Mouse (Mus musculus) stomach, embryonic 14.5 days (tissue): ENCODE data around the gene Olfr1231. TPM values are rescaled to one million over a fixed set of nuclear protein-coding genes. Genes with fewer than 3 reads are reported as not detected.

Experiments
- ATAC-seq: fragments of 200-750 bp; cut with Nextera tagmentation; 2 replicates; pipeline ENCODE4 v1.8.0; 2017; ENCODE audit warnings: low read depth, moderate TSS enrichment; ENCODE audit not compliant: insufficient number of reproducible peaks, insufficient read depth, low FRiP score
- H3K27ac ChIP-seq: fragments of 300-500 bp; sonication (generic); 2 replicates; pipeline ENCODE4 v1.5.1; 2014; ENCODE audit warnings: mild to moderate bottlenecking, low read length, moderate library complexity, mixed read lengths
- H3K27me3 ChIP-seq: fragments of 300-500 bp; sonication (generic); 2 replicates; pipeline ENCODE4 v1.6.1; 2014; ENCODE audit warnings: low read length, control low read depth, mixed read lengths; ENCODE audit not compliant: control insufficient read depth, insufficient read depth
- H3K36me3 ChIP-seq: fragments of 300-500 bp; sonication (generic); 2 replicates; pipeline ENCODE4 v1.6.1; 2014; ENCODE audit warnings: mild to moderate bottlenecking, control low read depth, low read length, moderate library complexity, mixed read lengths; ENCODE audit not compliant: control insufficient read depth, insufficient read depth
- H3K4me1 ChIP-seq: fragments of 300-500 bp; sonication (generic); 2 replicates; pipeline ENCODE4 v1.6.1; 2014; ENCODE audit warnings: low read length, control low read depth, mixed read lengths; ENCODE audit not compliant: control insufficient read depth, insufficient read depth
- H3K4me2 ChIP-seq: fragments of 300-500 bp; sonication (generic); replicated peaks from 2 replicates; pipeline ENCODE4 v1.6.1; 2014; ENCODE audit warnings: low read depth, low read length, control low read depth
- H3K4me3 ChIP-seq: fragments of 300-500 bp; sonication (generic); 2 replicates; pipeline ENCODE4 v1.5.1; 2014; ENCODE audit warnings: low read depth, low read length, control low read depth
- H3K9ac ChIP-seq: fragments of 300-500 bp; sonication (generic); replicated peaks from 2 replicates; pipeline ENCODE4 v1.6.1; 2014; ENCODE audit warnings: low read depth, mild to moderate bottlenecking, control low read depth, low read length, moderate library complexity, mixed read lengths
- H3K9me3 ChIP-seq: fragments of 300-500 bp; sonication (generic); 2 replicates; pipeline ENCODE4 v1.6.1; 2016; ENCODE audit warnings: low read depth, low read length, control low read depth; ENCODE audit not compliant: control insufficient read depth
- WGBS: fragments of 180-500 bp; shearing (Covaris S2); extraction: QIAGEN DNeasy Blood & Tissue Kit; methylation state at CpG from one replicate; pipeline ENCODE4 v1.1.7; 2014; 5-methylcytosine and 5-hydroxymethylcytosine counted together
- polyA plus RNA-seq: library from polyadenylated mRNA; unstranded; fragments of >200 nt; fragmentation: Nextera tagmentation; extraction: Ambion mirVana; gene quantifications from 2 replicates; pipeline ENCODE4 v1.2.1, GENCODE M21; 2014

Olfr1231 gene
- polyA plus RNA-seq: not detected in 2 replicates

DNA sequence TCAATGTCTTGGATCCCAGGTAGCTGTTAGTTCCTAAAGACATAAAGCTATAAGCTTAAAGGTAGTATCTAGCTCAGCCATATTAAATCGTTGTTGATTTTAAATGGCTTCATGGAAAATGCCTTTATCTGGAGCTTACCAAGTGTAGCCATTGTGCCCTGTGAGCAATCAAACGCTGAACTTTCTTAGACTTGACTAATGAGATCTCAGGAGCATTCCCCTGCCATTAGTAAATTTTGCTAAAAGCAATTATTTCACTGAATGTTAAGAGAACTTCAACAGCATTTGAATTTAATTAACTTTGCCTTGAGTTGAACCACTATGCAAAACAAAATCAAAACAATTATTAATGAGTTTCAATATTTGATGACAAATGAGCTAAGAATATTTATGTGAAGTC is at the start of gene Olfr1231:
TSS of gene Olfr1231 (minus strand) at position 101 of the 400 bp plus-strand sequence.
- Histone ChIP-seq H3K9me3 (no peaks in the 10 kb centered on the region), H3K36me3 (no peaks in the 10 kb centered on the region), H3K4me3 (no peak within 1 kb of the TSS), H3K4me2 (no peak within 1 kb of the TSS), H3K27ac (no peak within 1 kb of the TSS), H3K27me3 (no peaks in the 10 kb centered on the region), H3K4me1 (no peaks in the 10 kb centered on the region), H3K9ac (no peak within 1 kb of the TSS)
- ATAC-seq: no peak
- WGBS: 75% methylated on average over 2 of the region's 2 CpGs

DNA sequence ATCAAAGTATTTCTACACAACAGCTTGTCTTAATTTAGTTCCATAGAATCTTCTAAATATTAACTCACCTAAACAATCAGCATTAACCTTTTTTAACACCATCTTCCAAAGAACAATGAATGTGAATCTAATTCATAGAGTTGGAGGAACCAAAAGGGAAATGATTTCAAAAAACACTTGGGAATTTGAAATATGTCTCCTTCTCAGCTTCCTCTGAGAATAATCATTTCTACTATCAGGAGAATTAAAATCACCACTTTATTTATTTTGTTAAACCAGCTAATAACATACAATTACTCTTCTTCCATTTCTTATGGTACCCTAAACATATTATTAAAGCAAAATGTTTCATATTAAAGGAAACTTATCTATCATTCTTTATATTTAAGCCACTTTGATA is 35.4 kb upstream of the Olfr1231 start, which contains the start of gene Olfr1233:
TSS of gene Olfr1233 (minus strand) at position 101 of the 400 bp plus-strand sequence.
- no peak within 1 kb of the TSS for H3K4me3 ChIP-seq
- no peaks in the 10 kb centered on the region for H3K4me1 ChIP-seq
- H3K4me2 ChIP-seq: no peak within 1 kb of the TSS
- no peak within 1 kb of the TSS for H3K9ac ChIP-seq
- no peak for ATAC-seq
- no peaks in the 10 kb centered on the region for H3K36me3 ChIP-seq
- H3K27ac ChIP-seq: no peak within 1 kb of the TSS
- no peaks in the 10 kb centered on the region for H3K9me3 ChIP-seq
- H3K27me3 ChIP-seq: no peaks in the 10 kb centered on the region

DNA sequence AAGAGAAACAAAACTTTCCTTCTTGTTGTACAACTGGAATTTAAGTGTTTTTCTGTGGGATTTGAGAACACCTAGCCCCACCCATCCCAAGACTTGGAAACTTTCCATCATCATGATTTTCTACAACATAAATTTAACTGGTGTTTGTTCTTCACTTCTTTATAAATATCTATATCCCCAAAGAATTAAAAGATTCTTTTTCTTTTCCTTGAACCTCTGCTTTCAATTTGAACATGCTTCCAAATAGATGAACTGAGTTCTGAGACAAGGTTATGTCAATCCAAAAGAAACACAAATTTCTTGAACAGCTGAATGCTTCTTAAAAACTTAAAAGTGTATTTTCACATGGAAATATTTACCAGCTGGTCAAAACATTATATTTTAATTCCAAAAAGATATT is 22.7 kb upstream of the Olfr1231 start, which contains the start of gene Olfr1232:
TSS of gene Olfr1232 (minus strand) at position 101 of the 400 bp plus-strand sequence.
- Histone ChIP-seq H3K36me3 (no peaks in the 10 kb centered on the region), H3K9ac (no peak within 1 kb of the TSS), H3K27ac (no peak within 1 kb of the TSS), H3K27me3 (no peaks in the 10 kb centered on the region), H3K4me1 (no peaks in the 10 kb centered on the region), H3K9me3 (no peaks in the 10 kb centered on the region), H3K4me2 (no peak within 1 kb of the TSS), H3K4me3 (no peak within 1 kb of the TSS)
- no peak for ATAC-seq

DNA sequence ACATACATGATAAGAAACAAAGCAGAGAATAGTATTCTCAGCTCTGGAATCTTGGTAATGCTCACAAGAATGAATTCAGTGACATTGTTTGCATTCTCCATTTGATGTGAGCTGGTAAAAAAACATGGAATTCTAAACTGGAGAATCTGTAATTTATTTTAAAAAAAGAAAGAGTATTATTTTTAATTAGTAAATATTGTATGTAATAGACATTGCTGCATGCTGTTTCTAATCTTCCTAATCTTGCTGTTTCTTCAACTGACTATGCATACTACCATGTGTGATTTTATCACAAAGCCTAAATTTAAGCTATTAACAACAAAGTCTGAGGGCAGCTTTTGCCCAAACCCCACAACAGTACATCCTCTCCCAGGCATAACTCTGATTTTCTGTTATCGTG is 9.7 kb downstream of the Olfr1231 start, which contains the start of gene Olfr1230:
TSS of gene Olfr1230 (minus strand) at position 101 of the 400 bp plus-strand sequence.
- H3K4me3 ChIP-seq: no peak within 1 kb of the TSS
- no peak within 1 kb of the TSS for H3K9ac ChIP-seq
- H3K27ac ChIP-seq: no peak within 1 kb of the TSS
- no peak within 1 kb of the TSS for H3K4me2 ChIP-seq
- no peaks in the 10 kb centered on the region for H3K9me3 ChIP-seq
- H3K36me3 ChIP-seq: no peaks in the 10 kb centered on the region
- H3K27me3 ChIP-seq: no peaks in the 10 kb centered on the region
- no peak for ATAC-seq
- 70% methylated on average over 1 of the region's 1 CpGs for WGBS
- H3K4me1 ChIP-seq: no peaks in the 10 kb centered on the region

DNA sequence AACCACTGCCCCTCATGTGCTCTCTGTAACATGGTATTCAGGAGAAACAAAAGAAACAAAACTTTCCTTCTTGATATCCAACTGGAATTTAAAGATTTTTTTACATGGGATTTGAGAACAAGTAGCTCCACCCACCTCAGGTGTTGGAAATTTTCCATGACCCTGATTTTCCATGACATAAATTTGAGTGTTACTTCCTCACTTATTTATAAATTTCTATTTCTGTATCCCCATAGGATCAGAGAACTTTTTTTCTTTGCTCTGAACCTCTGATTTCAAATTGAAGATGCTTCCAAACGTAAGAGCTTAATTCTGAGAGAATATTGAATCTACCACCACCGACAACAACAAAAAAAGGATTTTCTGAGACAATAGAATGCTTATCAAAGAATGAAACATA is 19.0 kb downstream of the Olfr1231 start, which contains the start of gene Olfr1229:
TSS of gene Olfr1229 (minus strand) at position 101 of the 400 bp plus-strand sequence.
- H3K4me1 ChIP-seq: no peaks in the 10 kb centered on the region
- no peak within 1 kb of the TSS for H3K9ac ChIP-seq
- no peaks in the 10 kb centered on the region for H3K27me3 ChIP-seq
- no peak within 1 kb of the TSS for H3K4me2 ChIP-seq
- no peak within 1 kb of the TSS for H3K27ac ChIP-seq
- no peaks in the 10 kb centered on the region for H3K36me3 ChIP-seq
- no peak for ATAC-seq
- no peak within 1 kb of the TSS for H3K4me3 ChIP-seq
- H3K9me3 ChIP-seq: no peaks in the 10 kb centered on the region
- 72% methylated on average over 2 of the region's 2 CpGs for WGBS

- ATAC-seq: no peak
- Histone ChIP-seq H3K27ac (no peak within 1 kb of the TSS), H3K4me2 (no peak within 1 kb of the TSS), H3K4me1 (no peaks in the 10 kb centered on the region), H3K36me3 (no peaks in the 10 kb centered on the region), H3K4me3 (no peak within 1 kb of the TSS), H3K27me3 (no peaks in the 10 kb centered on the region), H3K9ac (no peak within 1 kb of the TSS), H3K9me3 (no peaks in the 10 kb centered on the region)
These were observed 52.9 kb downstream of the Olfr1231 start, which contains the start of gene Olfr1228 for GRCm38 (mm10) chr2:89253962-89254361. Olfr1228 (minus strand) TSS chr2:89254062.

Other genes with a start within 250 kb of the Olfr1231 start
- not detected in 2 replicates for gene Olfr1218, start 245.9 kb downstream of the Olfr1231 start, polyA plus RNA-seq
- not detected in 2 replicates for gene Olfr1219, start 223.6 kb downstream of the Olfr1231 start, polyA plus RNA-seq
- not detected in 2 replicates for gene Olfr1220, start 200.2 kb downstream of the Olfr1231 start, polyA plus RNA-seq
- not detected in 2 replicates for gene Olfr1221, start 189.8 kb downstream of the Olfr1231 start, polyA plus RNA-seq
- gene Olfr1222, start 174.0 kb downstream of the Olfr1231 start, polyA plus RNA-seq: not detected in 2 replicates
- not detected in 2 replicates for gene Olfr1223, start 155.5 kb downstream of the Olfr1231 start, polyA plus RNA-seq
- gene Olfr1224-ps1, start 143.0 kb downstream of the Olfr1231 start, polyA plus RNA-seq: not detected in 2 replicates
- gene Olfr1225, start 132.4 kb downstream of the Olfr1231 start, polyA plus RNA-seq: not detected in 2 replicates
- not detected in 2 replicates for gene Olfr1226, start 107.0 kb downstream of the Olfr1231 start, polyA plus RNA-seq
- gene Olfr1228, start 53.0 kb downstream of the Olfr1231 start, polyA plus RNA-seq: not detected in 2 replicates
- not detected in 2 replicates for gene Olfr1229, start 19.1 kb downstream of the Olfr1231 start, polyA plus RNA-seq
- not detected in 2 replicates for gene Olfr1230, start 9.8 kb downstream of the Olfr1231 start, polyA plus RNA-seq
- not detected in 2 replicates for gene Olfr1232, start 22.6 kb upstream of the Olfr1231 start, polyA plus RNA-seq
- gene Olfr1233, start 35.3 kb upstream of the Olfr1231 start, polyA plus RNA-seq: not detected in 2 replicates
- not detected in 2 replicates for gene Olfr1234, start 57.8 kb upstream of the Olfr1231 start, polyA plus RNA-seq
- gene Olfr1238, start 102.6 kb upstream of the Olfr1231 start, polyA plus RNA-seq: not detected in 2 replicates
- not detected in 2 replicates for gene Olfr1239, start 113.3 kb upstream of the Olfr1231 start, polyA plus RNA-seq
- gene Olfr1240, start 135.9 kb upstream of the Olfr1231 start, polyA plus RNA-seq: not detected in 2 replicates
- gene Olfr1241, start 180.1 kb upstream of the Olfr1231 start, polyA plus RNA-seq: not detected in 2 replicates
- gene Olfr1242, start 191.3 kb upstream of the Olfr1231 start, polyA plus RNA-seq: not detected in 2 replicates
- gene Olfr1243, start 224.4 kb upstream of the Olfr1231 start, polyA plus RNA-seq: not detected in 2 replicates